Mouse (Mus musculus) gastrocnemius, postnatal 10 days (tissue): ENCODE data around the gene Lsamp. TPM values are rescaled to one million over a fixed set of nuclear protein-coding genes. Genes with fewer than 3 reads are reported as not detected.

Experiments
- DNase-seq: peaks from one replicate; pipeline ENCODE4 v3.0.0; 2021; ENCODE audit warnings: mixed read lengths
- total RNA-seq, 2 experiments: library from RNA; stranded (reverse); gene quantifications; 2 replicates each; pipeline ENCODE4 v1.2.3; 2021

The Lsamp gene
- total RNA-seq, 2 experiments from 2014 or later = 1.6 to 2.6 TPM

DNA sequence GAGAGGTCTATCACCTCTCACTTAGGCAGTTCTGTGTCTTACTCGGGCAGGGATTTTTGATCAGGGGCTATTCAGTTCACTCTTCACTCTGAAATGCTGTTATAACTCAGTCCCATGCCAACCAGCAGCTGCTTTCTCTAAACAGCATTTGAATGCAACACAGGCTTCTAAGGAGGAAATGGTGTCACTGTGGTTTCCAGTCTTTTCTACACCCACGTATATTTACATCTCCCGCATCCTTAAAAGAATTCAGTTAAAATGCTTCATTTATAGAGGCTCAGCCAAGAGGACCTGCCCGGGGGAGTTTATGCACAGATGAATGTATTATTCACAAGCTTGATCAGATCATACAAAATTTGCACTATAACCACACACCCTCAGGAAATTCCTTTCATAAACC lies 306.0 kb downstream of the Lsamp start:
- no peak for DNase-seq

DNA sequence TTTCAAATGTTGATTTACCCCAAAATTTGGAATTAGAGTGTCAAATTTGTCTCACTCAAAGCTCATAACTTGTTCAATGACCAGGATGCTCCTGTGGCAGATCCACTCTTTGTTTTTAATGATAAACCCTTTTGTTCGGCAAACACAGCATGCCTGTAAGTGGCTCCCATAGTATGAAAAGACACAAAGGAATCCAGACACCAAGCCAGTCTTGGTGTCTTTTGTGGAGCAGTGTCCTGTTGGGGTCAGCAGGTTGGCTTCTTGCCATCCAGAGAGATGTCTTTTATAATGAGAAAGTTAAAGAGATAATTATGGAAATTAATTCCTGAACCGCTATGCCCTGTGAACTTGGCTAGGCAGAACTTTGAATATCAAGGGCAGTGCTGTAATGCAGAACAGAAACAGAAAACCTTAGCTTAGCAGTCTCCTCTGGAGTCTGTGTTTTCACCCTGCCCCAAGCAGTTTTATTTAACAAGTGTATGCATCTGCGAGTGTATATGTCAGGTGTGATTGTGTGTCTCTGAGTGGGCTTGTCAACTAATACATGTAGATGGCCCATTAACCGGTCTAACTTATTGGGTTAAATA lies 310.2 kb downstream of the Lsamp start:
- DNase-seq = no peak

DNA sequence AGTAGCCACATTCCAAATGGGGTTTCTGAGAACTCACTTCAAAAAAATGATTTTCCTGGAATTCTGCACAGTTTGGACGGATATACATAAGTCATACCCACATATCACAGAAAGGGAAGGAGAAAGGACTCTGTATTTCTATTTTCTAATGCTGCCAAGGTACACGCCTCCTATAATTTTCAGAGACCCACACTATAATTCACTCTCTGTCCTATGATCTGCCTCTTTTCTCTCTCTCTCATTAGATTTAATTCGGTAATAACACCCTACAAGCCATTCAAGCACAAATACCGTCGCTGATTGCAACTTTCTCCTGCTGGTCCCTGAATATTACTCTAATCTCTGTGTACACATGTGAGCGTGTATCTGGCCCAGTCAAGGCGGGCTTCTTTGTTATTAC lies 311.1 kb downstream of the Lsamp start:
- DNase-seq = no peak

DNA sequence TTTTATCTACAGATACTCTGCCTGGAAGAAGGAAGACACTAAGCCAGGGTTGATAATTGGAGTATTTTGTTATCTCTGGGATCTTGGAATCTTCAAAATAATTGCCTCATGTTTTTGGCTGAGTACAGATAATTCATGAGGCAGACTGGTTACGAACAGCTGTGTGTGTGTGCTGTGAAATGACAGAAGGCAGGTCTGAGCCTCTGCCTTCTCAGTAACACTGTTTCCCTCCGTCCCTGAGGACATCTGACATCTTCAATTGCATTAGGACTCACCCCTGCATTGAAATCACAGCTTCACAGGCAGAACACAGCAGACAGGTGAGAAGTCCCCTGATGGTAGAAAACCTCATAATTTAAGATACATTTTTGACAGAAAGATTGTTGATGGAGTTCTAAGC lies 323.5 kb downstream of the Lsamp start:
- no peak for DNase-seq

DNA sequence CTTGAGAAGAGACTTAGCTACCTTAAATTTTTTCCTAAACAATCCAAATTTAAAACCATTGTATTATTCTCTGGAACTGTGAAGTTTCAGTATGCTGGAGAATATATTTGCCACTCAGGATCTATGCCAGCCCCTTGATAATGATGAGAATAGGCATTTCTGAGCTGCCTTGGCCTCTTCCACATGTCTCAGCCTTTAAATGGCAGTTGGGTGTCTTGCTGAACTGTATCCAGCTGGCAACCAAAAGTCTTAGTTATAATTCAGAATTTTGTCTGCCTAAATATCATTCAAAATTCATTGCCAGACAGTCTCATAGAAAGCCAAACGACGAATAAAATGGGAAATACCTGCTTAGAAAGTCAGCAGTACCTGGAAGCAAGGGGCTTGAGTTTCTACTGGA lies 332.0 kb downstream of the Lsamp start:
- DNase-seq = no peak

DNA sequence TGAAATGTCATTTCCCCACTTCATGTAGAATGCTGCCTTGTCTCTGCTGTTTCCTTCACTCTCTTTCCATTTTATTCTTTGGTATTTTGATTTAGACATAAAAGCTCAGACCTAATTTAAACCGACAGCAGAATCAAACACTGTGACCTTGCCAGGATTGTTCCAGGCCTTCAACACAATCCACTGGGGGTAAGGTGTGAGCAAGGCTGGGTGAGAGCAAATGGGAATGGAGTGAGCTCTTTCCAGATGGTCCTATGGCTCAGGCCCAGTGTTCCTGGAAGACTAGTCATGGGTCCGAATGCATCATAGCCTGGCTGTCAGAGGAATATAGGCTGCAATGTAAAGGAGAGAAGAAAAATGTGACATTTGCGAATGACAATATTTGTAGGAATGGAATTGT lies 340.6 kb downstream of the Lsamp start:
- DNase-seq = no peak

DNA sequence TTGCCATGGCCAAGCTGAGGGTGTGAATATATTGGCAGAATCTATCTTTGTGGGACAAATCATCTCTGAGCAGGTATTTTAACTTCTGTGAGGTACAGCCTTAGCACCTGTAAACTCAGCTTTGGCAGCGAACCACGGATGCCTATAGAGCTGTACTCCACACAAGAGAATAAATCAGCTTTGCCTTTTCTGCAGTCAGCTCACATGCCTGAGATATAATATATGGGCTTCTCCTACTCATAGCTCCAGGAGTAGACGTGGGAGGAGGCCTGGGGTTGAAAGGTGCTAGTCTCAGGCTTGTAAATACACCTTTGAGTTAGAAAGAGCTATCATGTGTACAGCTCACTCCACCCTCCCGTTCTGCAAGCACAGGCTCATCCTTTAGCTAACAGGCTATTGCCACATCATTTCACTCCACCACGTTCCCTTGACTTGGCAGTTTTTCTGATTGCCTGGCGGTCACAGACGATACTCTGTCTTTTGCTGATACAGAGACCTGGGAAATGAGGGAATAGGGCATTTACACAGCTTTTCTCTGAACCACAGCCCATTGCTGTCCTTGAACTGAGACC lies 344.2 kb downstream of the Lsamp start:
- DNase-seq = no peak

DNA sequence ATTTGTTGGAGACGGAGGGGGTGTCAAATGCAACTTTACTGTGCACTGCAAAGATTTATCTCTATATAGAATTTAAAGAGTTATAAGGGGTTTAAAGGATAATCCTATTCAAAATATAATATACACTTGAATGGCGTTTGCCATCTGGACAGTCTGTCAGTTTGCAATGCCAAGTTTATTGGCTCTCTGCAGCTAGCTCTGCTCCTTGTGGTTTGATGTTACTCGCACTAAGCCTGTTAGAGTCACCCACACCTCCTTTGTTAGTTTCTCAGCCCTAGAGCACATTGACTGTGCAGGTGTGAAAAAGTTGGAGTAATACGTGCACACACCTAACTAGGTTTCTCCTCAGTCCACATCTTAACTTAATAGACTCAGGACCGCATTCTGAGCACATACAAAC lies 385.5 kb downstream of the Lsamp start:
- no peak for DNase-seq

DNA sequence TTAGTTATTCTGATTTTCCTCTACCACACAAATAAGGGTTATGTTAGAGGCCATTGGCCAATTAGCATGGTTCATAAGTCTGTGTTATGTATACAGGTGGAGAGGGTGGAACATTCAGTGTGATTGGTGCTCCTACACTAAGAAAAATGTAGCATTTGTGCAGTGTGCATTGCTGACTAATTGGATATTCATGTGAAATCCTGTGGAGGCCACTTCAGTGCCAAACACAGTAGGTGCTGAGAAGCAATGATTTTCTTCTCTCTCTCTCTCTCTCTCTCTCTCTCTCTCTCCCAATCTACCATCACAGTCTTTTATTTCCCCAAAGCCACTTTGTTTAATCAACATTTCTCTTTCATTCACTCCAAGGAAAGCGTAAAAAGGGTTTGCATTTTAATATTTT lies 387.1 kb downstream of the Lsamp start:
- DNase-seq = no peak

DNA sequence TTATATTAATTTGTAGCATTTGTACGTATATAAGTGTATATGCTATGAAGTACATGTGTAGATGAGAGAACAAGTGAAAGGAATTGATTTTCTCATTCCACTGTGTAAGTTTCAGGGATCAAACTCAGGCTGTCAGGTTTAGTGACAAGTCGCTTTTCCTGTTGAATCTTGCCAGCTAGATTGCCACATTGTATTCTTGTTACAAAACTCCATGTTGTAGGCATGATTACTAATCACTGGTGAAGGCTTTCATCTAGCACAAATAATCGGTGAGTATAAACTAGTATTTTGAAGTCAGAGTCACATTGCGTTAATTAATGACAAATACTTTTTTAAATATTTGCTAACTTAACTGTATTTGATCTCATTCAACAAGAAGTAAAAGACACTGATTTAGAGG lies 391.2 kb downstream of the Lsamp start:
- no peak for DNase-seq

DNA sequence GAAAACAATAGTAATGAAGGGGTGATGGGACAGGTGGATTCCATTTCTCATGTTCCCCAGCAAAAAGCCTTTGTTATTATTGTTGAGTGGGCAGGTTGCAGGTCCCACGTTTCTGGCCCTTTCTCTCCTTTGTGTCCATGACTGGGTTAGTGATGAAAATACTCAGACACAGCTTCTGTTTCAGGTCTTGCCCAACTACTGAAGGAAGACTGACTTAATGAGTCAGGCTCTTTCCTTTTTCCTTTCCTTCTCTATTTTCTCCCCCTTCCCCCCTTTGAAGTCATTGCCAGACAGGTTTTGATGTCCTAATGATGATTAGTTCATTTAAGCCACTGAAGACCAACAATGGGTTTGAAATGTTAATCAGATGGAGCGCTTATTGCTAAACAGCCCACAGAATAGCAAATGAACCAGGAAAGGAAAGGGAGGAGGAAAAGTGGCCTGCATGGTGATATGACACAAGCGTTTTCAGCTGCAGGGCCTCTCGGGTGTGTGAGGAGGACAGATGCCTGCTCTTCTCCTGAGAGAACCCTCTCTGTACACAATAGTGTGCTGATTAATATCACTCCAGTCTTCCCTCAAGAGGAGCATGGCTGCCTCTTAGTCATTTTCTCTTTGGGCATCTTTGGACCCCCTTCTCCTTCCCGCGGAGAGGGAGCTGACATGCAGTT lies 393.1 kb downstream of the Lsamp start:
- no peak for DNase-seq

DNA sequence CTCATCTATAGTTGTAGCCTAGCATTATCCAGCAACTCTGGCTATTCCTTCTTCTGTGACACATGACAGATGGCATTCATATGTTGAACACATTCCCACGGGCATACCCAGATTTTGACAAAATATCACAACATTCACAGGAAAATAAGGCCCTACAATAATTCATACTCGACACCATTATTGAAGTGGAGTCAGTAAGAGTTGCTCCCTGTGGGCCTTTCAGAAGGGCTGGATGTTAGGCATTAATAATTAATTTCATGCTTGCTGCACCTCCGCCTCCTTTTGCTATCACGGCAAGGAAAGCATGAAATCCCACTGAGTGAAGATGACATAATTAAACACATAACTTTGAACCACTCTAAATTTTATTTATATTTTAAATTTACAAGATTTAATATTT lies 407.9 kb downstream of the Lsamp start:
- no peak for DNase-seq

DNA sequence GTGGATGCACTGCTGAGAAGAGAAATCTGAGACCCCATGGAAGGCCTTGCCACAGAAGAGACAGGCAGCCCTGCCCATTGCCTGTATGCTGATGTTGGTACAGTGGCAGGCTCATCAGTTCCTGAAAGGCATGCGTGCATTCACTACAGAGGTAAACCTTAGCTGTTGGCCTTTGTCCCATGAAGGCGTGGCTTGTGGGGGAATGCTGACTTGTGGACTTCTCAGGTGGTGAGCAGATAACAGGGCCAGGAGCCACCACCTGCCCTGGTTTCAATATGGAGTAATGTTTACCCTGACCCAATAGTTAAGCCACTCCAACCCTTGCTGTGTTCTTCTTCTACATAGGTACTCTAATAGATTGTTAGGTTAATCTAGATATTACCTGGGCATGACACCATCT lies 415.4 kb downstream of the Lsamp start:
- no peak for DNase-seq

DNA sequence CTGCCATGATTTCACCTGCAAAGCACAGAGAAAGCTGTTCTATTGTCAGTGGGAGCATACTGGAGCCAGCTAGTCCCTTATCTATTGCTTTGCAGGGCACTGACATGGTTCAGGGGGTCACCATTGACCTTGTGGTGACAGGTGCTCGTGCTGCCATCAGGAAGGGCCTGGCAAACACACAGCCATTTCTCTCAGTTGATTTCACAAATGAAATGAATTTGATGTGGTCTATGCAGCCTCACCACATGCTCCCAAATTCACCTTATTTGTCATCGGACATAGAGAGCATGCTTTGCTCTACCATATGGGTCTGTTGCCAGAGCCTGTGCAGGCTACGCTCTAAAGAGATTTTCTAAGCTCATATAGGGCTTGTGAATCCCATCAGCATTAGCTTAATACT lies 450.1 kb downstream of the Lsamp start:
- DNase-seq = no peak

DNA sequence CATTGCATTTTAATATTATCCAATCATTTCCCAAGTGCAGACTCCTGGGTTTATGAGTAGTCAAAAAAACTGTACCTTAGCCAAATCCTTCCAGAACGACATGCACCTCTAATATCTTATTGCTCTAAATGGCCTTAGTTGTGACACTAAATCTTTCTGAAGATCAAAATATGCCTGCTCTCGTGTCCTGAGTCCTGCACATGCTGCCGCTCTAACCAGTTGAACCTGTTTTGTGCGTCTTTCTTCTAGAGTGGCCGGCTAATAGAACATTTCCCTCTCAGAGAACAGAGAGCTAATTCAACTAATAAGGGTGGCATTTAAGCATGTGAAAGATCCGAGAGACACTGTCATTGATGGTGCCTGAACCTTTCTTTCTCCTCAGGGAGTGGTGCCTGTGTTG lies 452.3 kb downstream of the Lsamp start:
- DNase-seq = no peak

DNA sequence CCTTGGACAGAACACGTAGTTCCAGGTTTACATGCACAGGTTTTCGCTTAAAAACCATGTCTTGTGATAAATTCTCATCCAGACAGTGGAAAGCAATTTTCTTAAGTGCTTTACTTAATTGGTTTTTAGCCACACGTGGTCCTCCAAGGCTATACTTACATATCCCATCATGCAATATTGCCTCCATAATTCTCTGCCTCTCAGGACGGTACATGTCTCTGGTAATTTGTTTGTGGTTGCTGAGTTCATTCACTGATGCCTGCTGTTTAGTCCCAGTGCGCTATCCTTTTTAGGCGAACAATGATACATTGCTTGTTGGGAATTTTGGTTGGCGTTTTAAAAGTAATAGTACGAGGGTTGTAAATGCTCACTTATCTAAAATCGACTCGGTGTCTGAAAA lies 453.7 kb downstream of the Lsamp start:
- no peak for DNase-seq

DNA sequence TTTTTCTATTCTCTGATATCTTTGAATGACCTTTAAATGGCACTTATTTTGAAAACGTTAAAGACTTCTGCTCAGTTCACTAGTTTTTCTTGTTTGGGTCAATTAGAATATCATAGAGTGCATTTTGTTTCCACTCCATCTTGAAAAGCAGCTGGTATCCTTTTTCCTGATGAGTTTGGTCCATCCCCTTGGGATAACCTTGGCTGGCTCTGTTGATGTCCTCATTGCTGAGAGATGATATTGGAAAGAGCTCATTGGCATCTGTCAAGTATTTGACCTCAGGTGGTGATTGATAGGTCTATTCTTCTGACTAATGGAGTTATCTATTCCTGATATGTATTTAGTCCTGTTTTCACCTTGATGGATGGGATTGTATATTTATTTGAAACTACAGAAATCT lies 454.7 kb downstream of the Lsamp start:
- DNase-seq = no peak

DNA sequence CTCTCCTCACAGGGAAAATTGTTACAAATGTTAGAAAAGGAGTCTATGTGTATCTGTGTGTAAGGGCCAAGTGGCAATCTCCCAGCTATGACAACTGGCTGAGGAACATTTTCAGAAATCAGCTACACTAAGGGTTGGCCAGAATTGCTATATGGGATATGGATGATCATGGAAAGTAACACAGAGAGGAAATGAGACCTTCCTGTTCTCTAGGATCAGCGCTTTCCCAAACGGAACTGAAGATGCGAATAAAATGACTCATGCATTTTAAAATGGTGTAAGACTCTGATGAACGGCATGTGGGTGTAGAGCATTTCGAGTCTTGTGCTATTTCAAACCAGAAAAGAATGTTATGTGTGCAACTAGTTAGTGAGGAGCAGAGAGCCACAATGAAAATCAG lies 462.4 kb downstream of the Lsamp start:
- DNase-seq = no peak

DNA sequence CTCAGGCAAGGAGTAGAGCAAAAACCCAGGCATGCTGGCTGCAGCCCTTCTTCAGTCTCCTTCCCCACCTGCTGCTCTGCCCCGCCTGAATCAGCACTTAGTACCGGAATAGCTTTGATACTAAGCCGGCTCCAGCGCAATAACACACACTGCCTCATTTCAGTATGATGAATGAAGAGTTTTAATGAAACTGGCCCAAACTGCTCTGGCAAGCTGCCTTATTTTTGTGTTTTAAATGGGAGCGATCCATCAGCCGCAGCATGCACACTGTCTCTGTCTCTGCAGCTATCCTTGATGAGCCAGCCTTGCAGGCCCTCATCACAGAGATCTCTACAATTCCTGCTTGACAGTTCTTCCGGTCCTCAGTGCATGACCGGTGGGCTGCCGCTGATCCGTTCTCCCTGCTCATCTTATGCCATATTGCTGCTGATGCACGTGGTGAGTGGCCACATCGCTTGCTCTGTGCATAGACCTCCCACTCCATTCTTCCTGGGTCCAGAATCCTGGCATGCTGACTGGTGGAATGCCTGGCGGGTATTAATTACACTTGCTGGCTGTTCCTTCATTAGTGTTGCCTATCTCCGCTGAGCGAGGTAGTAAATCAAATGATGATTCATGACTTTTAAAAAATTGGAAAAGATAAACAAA lies 479.4 kb downstream of the Lsamp start:
- no peak for DNase-seq

DNA sequence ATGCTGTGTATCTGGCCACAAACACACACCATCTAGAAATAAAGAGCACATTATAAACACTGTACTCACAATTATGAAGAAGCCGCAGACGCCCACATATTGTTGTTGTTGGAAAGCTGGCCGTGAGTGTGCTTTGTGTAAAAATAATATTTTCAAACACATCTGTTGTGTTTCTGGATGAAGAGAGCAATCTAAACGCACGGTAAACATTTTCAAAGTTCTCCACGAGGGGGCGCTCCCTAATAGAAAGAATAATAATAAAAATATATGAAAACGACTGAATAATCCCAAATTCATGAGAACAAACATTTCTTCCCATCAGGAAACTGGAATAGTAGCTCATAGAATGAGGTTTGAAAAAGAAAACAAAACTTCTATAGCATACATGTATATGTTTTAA lies 482.4 kb downstream of the Lsamp start:
- peak; percentile 25 for DNase-seq

DNA sequence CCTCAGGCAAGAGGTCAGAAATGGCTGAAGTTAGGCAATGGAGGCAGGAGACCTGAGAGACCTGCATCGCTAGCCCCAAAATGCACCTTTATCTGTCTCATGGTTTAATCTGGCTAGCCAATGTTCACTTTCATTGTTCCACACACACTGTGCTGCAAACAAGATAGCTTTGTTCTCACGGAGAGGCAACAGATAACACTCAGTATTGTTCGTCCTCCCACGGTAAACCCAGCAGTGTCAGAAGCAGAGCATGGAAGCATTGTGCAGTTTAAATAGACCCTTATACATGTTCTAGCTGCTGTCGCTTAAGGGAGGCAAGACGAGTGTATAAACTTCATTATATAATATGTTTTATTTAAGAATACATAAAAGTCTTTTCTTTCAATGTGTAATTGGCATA lies 486.8 kb downstream of the Lsamp start:
- DNase-seq = no peak

DNA sequence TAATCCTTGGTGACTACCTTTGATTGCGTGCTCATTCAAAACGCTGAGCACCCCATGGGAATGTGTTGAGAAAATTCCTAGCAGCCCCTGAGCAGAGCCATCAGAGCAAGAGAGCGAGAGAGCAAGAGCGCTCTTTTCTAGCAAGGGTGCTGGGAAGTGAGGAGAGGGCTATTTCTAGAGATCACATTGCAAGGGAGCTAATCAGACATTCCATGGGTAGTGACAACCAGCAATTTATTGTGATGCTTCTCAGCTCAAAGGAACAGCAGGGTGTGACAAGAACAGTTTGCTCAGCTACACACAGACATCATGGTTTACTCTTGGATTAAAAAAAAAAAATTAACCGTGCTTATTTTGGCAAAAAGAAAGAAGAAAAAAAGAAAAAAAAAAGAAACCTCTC lies 487.8 kb downstream of the Lsamp start:
- DNase-seq = no peak

DNA sequence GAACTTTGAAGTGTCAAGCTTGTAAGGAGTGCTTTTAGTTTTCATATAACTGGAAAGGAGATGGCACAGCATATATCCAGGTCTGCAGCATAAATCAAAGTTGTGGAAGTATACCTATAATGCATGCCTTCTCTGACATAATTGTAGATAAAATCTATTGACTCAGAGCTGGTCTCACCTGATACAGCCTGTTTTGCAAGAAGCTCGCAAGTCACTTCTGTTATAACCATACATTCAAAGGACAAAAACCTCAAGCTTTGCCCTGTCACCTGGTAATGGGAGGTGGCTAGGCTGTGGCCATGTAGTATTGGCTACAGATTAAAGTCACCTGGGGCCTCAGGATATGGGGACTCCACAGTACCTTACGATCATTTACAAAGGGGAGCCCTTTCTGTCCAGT lies 507.4 kb downstream of the Lsamp start:
- DNase-seq = no peak
